Mouse (Mus musculus) hindbrain, postnatal 0 days (tissue): Measurements from ENCODE around the gene Lyg2. TPM values are rescaled to one million over a fixed set of nuclear protein-coding genes. Genes with fewer than 3 reads are reported as not detected.

Source experiments
- ATAC-seq: fragments of 200-750 bp; cut with Nextera tagmentation; 2 replicates; pipeline ENCODE4 v1.8.0; 2017; ENCODE audit warnings: mild to moderate bottlenecking, moderate TSS enrichment, moderate library complexity
- DNase-seq: peaks from one replicate; pipeline ENCODE4 v3.0.0-alpha.2; 2015; ENCODE audit warnings: low spot score
- H3K27ac ChIP-seq: fragments of 300-500 bp; sonication (generic); 2 replicates; pipeline ENCODE4 v1.5.1; 2014; ENCODE audit warnings: mild to moderate bottlenecking
- H3K27me3 ChIP-seq: fragments of 300-500 bp; sonication (generic); 2 replicates; pipeline ENCODE4 v1.6.1; 2014; ENCODE audit warnings: low read length, mixed read lengths; ENCODE audit not compliant: insufficient read depth
- H3K36me3 ChIP-seq: fragments of 300-500 bp; sonication (generic); 2 replicates; pipeline ENCODE4 v1.6.1; 2014; ENCODE audit warnings: low read length, mixed read lengths; ENCODE audit not compliant: insufficient read depth
- H3K4me1 ChIP-seq: fragments of 300-500 bp; sonication (generic); 2 replicates; pipeline ENCODE4 v1.6.1; 2014; ENCODE audit warnings: antibody characterized with exemption, low read length, mixed read lengths; ENCODE audit not compliant: insufficient read depth
- H3K4me2 ChIP-seq: fragments of 300-500 bp; sonication (generic); 2 replicates; pipeline ENCODE4 v1.6.1; 2014; ENCODE audit warnings: low read depth, mild to moderate bottlenecking, low read length, moderate library complexity, mixed read lengths
- H3K4me3 ChIP-seq: fragments of 300-500 bp; sonication (generic); 2 replicates; pipeline ENCODE4 v1.5.1; 2014; ENCODE audit warnings: low read length
- H3K9ac ChIP-seq: fragments of 300-500 bp; sonication (generic); replicated peaks from 2 replicates; pipeline ENCODE4 v1.6.1; 2014; ENCODE audit warnings: mild to moderate bottlenecking, low read length, moderate library complexity, mixed read lengths
- H3K9me3 ChIP-seq: fragments of 300-500 bp; sonication (generic); 2 replicates; pipeline ENCODE4 v1.6.1; 2016; ENCODE audit warnings: low read length, mixed read lengths
- CTCF ChIP-seq: IDR thresholded peaks from 2 replicates; pipeline ENCODE4 v1.5.1; 2016; ENCODE audit warnings: antibody characterized with exemption, control low read depth, low read depth
- WGBS: fragments of 180-500 bp; shearing (Covaris S2); extraction: QIAGEN DNeasy Blood & Tissue Kit; methylation state at CpG from one replicate; pipeline ENCODE4 v1.1.7; 2014; 5-methylcytosine and 5-hydroxymethylcytosine counted together
- polyA plus RNA-seq: library from polyadenylated mRNA; unstranded; fragments of >200 nt; fragmentation: Nextera tagmentation; extraction: Ambion mirVana; gene quantifications from 2 replicates; pipeline ENCODE4 v1.2.1, GENCODE M21; 2015
- total RNA-seq: library from RNA; depleted of rRNA; stranded (reverse); fragments of >200 nt; gene quantifications from 2 replicates; pipeline ENCODE4 v1.2.3, GENCODE M21; 2014

Lyg2 gene
- total and polyA plus RNA-seq, 2 experiments from 2014 or later = not detected

GRCm38 (mm10) chr1:37912751-37913150 lies 3.5 kb downstream of the Lyg2 start:
- Histone ChIP-seq H3K27ac (no peak overlapping the region), H3K4me3 (no peak overlapping the region), H3K4me2 (no peak overlapping the region), H3K27me3 (no peaks in the 10 kb centered on the region), H3K4me1 (no peaks in the 10 kb centered on the region), H3K36me3 (no peaks in the 10 kb centered on the region), H3K9ac (no peak overlapping the region), H3K9me3 (no peaks in the 10 kb centered on the region)
- no peak for TF ChIP-seq CTCF
- ATAC-seq (no peak), DNase-seq (no peak)
- WGBS = 88% methylated on average over 2 of the region's 2 CpGs

- H3K9me3 ChIP-seq = no peaks in the 10 kb centered on the region
- DNase-seq = peak; percentile 56
- WGBS = 36% methylated on average over 6 of the region's 6 CpGs
- H3K4me1 ChIP-seq = no peaks in the 10 kb centered on the region
- ATAC-seq = peak; percentile 56; the same call in 1 of the 2 replicates
- no peak overlapping the region for H3K9ac ChIP-seq
- H3K4me3 ChIP-seq = no peak overlapping the region
- no peak overlapping the region for H3K4me2 ChIP-seq
- H3K27me3 ChIP-seq = no peaks in the 10 kb centered on the region
- peak; percentile 61 for TF ChIP-seq CTCF
- H3K27ac ChIP-seq = no peak overlapping the region
- H3K36me3 ChIP-seq = peaks cover 11% of the 10 kb centered on the region; the same call in 1 of the 2 replicates
Measured at GRCm38 (mm10) chr1:37903178-37903577, 13.1 kb downstream of the Lyg2 start.

GRCm38 (mm10) chr1:37900288-37900687 lies 16.0 kb downstream of the Lyg2 start:
- Histone ChIP-seq H3K4me3 (no peak overlapping the region), H3K9ac (no peak overlapping the region), H3K27ac (no peak overlapping the region), H3K4me2 (no peak overlapping the region), H3K36me3 (peaks cover 29% of the 10 kb centered on the region), H3K4me1 (no peaks in the 10 kb centered on the region), H3K27me3 (no peaks in the 10 kb centered on the region), H3K9me3 (no peaks in the 10 kb centered on the region)
- WGBS = 63% methylated on average over 6 of the region's 6 CpGs
- ATAC-seq = no peak
- no peak for DNase-seq
- no peak for TF ChIP-seq CTCF

GRCm38 (mm10) chr1:37899816-37900215 lies 16.5 kb downstream of the Lyg2 start:
- no peaks in the 10 kb centered on the region for H3K4me1 ChIP-seq
- no peaks in the 10 kb centered on the region for H3K9me3 ChIP-seq
- no peaks in the 10 kb centered on the region for H3K27me3 ChIP-seq
- H3K27ac ChIP-seq = no peak overlapping the region
- DNase-seq (no peak), ATAC-seq (no peak)
- no peak overlapping the region for H3K4me3 ChIP-seq
- TF ChIP-seq CTCF = no peak
- WGBS = 83% methylated on average over 4 of the region's 4 CpGs
- H3K36me3 ChIP-seq = peaks cover 30% of the 10 kb centered on the region
- no peak overlapping the region for H3K4me2 ChIP-seq
- no peak overlapping the region for H3K9ac ChIP-seq

- no peak for TF ChIP-seq CTCF
- H3K36me3 ChIP-seq = peaks cover 34% of the 10 kb centered on the region
- ATAC-seq = no peak
Measured at GRCm38 (mm10) chr1:37894606-37895005, 21.7 kb downstream of the Lyg2 start.

GRCm38 (mm10) chr1:37891400-37891799 lies 24.9 kb downstream of the Lyg2 start:
- ATAC-seq (no peak), DNase-seq (peak; percentile 15)
- Histone ChIP-seq H3K27me3 (no peaks in the 10 kb centered on the region), H3K9ac (no peak overlapping the region), H3K36me3 (peaks cover 13% of the 10 kb centered on the region; the same call in 1 of the 2 replicates), H3K4me3 (peak overlapping the region; percentile 68; the same call in 1 of the 2 replicates), H3K4me1 (peaks cover 18% of the 10 kb centered on the region; the same call in 1 of the 2 replicates), H3K9me3 (no peaks in the 10 kb centered on the region), H3K4me2 (peak overlapping the region; percentile 93), H3K27ac (no peak overlapping the region)
- WGBS = 58% methylated on average over 3 of the region's 3 CpGs
- TF ChIP-seq CTCF = peak; percentile 56

More at GRCm38 (mm10) chr1:37894606-37895005, 21.7 kb downstream of the Lyg2 start:
- Histone ChIP-seq H3K9ac (no peak overlapping the region), H3K4me3 (no peak overlapping the region), H3K4me1 (peaks cover 12% of the 10 kb centered on the region; the same call in 1 of the 2 replicates), H3K9me3 (no peaks in the 10 kb centered on the region), H3K27ac (no peak overlapping the region), H3K27me3 (no peaks in the 10 kb centered on the region), H3K4me2 (no peak overlapping the region)
- no peak for DNase-seq

GRCm38 (mm10) chr1:37890025-37890652 lies 26.2 kb downstream of the Lyg2 start, which contains the start of the genes Mitd1 and Mrpl30:
Mitd1 (minus strand) TSS chr1:37890411.
Mrpl30 (plus strand) TSS chr1:37890477.
- Histone ChIP-seq H3K4me2 (peak within 1 kb of the TSS; percentile 93), H3K9me3 (no peaks in the 10 kb centered on the region), H3K36me3 (peaks cover 7% of the 10 kb centered on the region; the same call in 1 of the 2 replicates), H3K9ac (peak within 1 kb of the TSS; percentile 55), H3K27me3 (no peaks in the 10 kb centered on the region), H3K4me1 (peaks cover 18% of the 10 kb centered on the region; the same call in 1 of the 2 replicates), H3K4me3 (peak within 1 kb of the TSS; percentile 68), H3K27ac (peak within 1 kb of the TSS; percentile 68)
- DNase-seq = peak; percentile 96
- ATAC-seq = peak; percentile 96
- no peak; the same call in 1 of the 2 replicates for TF ChIP-seq CTCF
- WGBS = under 1% methylated on average over 41 of the region's 41 CpGs
